9 mouse cellular contexts compared by ENCODE assay signal in the genomic region with DNA sequence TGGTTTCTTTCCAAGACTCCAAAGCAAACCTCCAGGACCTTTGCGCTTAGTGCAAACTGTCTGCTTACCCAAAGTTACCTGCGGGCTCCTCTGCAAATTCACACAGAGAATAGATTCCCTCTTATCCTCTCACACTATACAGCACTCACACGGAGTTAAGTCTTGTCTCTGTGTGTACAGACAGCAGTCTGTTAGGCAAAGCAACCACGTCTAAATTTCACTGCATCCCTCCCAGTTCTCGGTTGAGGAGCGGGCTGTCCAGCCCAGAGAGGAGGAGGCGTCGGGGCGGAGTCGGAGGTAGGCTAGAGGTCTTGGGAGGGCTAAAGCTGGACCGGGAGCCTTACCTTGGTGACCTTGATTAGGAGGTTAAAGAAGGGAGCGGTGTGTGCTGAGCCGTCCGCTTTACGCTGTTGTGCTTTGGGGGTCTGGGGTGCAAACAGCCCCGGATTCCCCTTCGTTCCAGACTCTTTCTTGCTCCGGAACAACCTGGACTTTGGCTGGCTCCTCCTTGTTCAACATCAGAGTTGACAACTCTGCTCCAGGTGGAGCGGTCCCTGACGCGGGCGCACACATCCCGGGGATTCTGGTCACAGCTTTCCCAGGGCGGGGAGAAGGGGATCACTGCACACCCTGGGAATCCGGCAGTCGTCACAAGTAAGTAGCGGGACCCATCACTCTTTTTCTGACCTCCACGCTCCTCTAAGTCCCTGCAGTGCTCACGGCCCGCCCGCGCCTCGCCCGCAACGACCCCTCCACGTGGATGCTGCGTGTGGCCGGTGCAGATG. TPM values are rescaled to one million over a fixed set of nuclear protein-coding genes. Genes with fewer than 3 reads are reported as not detected.
A peak's percentile ranks its signal among the peaks of the same experiment; 100 is the strongest.
DNase-seq lines count a peak whose midpoint lies in the region; ATAC-seq and TF ChIP-seq lines count a peak whose summit lies in the region.
"Had no signal": no experiment of that assay in that cellular context is flagged by ENCODE, and none has a peak within 500 bp of the region (broad histone marks: within the 10 kb centered on the region; RNA-seq: fewer than 3 reads in every experiment).

No protein-coding gene starts in this region.

- no peak overlapping the region for H3K9ac ChIP-seq in hindbrain, postnatal 0 days (replicated peaks; ENCODE audit: low read length)
- H3K9ac ChIP-seq in midbrain, embryonic 15.5 days: no peak overlapping the region

- intact Hi-C loops in left cerebral cortex, postnatal 25 days (cut with DNase I): no loop called here

- peaks cover 56% of the 10 kb centered on the region for H3K27me3 ChIP-seq in heart, embryonic 10.5 days (ENCODE audit: insufficient read depth, poor library complexity, severe bottlenecking)
- H3K27me3 ChIP-seq in hindbrain, postnatal 0 days (ENCODE audit: insufficient read depth, low read length): peaks cover 15% of the 10 kb centered on the region; the same call in 1 of the 2 replicates
- peaks cover 30% of the 10 kb centered on the region for H3K27me3 ChIP-seq in midbrain, embryonic 15.5 days (replicated peaks)

- ATAC-seq in hindbrain, postnatal 0 days: 0 out of 2 replicates have a peak, but pooled peaks have one; percentile 15
- ATAC-seq in midbrain, embryonic 15.5 days (replicated peaks): no peak
- no peak for ATAC-seq in frontal cortex, adult (ENCODE audit: low TSS enrichment)

- H3K27ac ChIP-seq in heart, embryonic 10.5 days: no peak overlapping the region
- no peak overlapping the region for H3K27ac ChIP-seq in hindbrain, postnatal 0 days
- no peak overlapping the region for H3K27ac ChIP-seq in midbrain, embryonic 15.5 days

- H3K9me3 ChIP-seq in heart, embryonic 10.5 days: no peaks in the 10 kb centered on the region
- H3K9me3 ChIP-seq in hindbrain, postnatal 0 days (ENCODE audit: low read length): no peaks in the 10 kb centered on the region
- H3K9me3 ChIP-seq in midbrain, embryonic 15.5 days: no peaks in the 10 kb centered on the region

- H3K4me3 ChIP-seq in heart, embryonic 10.5 days: peak overlapping the region; percentile 47
- H3K4me3 ChIP-seq in hindbrain, postnatal 0 days (ENCODE audit: low read length): peak overlapping the region; percentile 23
- peak overlapping the region; percentile 26 for H3K4me3 ChIP-seq in midbrain, embryonic 15.5 days
- H3K4me3 ChIP-seq: megakaryocyte, embryonic 14.5 days had no signal

- no peaks in the 10 kb centered on the region for H3K36me3 ChIP-seq in heart, embryonic 10.5 days
- no peaks in the 10 kb centered on the region for H3K36me3 ChIP-seq in hindbrain, postnatal 0 days (ENCODE audit: insufficient read depth, low read length)
- no peaks in the 10 kb centered on the region for H3K36me3 ChIP-seq in midbrain, embryonic 15.5 days (replicated peaks)

- H3K4me1 ChIP-seq in heart, embryonic 10.5 days: peaks cover 17% of the 10 kb centered on the region
- peaks cover 6% of the 10 kb centered on the region for H3K4me1 ChIP-seq in hindbrain, postnatal 0 days (ENCODE audit: insufficient read depth, low read length)
- peaks cover 9% of the 10 kb centered on the region for H3K4me1 ChIP-seq in midbrain, embryonic 15.5 days
- H3K4me1 ChIP-seq: megakaryocyte, embryonic 14.5 days had no signal

- no peak for TF ChIP-seq CTCF in hindbrain, postnatal 0 days (IDR thresholded peaks at IDR 0.05; ENCODE audit: low read depth)

- WGBS in heart, embryonic 10.5 days: 6% methylated on average over 38 of the region's 38 CpGs
- 8% methylated on average over 38 of the region's 38 CpGs for WGBS in hindbrain, postnatal 0 days
- WGBS in midbrain, embryonic 15.5 days: 9% methylated on average over 38 of the region's 38 CpGs

- no peak for DNase-seq in heart, embryonic 10.5 days (ENCODE audit: low spot score)
- no peak for DNase-seq in heart, postnatal 4 days
- DNase-seq in embryo, embryonic 11 days: peak; percentile 21
- DNase-seq in hindbrain, postnatal 0 days (ENCODE audit: low spot score): no peak
- no peak for DNase-seq in left cerebral cortex, postnatal 25 days (ENCODE audit: low spot score in 2 of 2)
- no peak for DNase-seq in c-Kit-positive CD71-positive TER-119-positive erythroid progenitor cells, embryonic 14.5 days (ENCODE audit: low spot score)

- peak overlapping the region; percentile 52 for H3K4me2 ChIP-seq in hindbrain, postnatal 0 days (ENCODE audit: low read depth, low read length)
- peak overlapping the region; percentile 46 for H3K4me2 ChIP-seq in midbrain, embryonic 15.5 days

RNA-seq across cellular contexts. Expression of gene Sgcg, which starts 16.3 kb away (rescaled TPM):
- polyA plus RNA-seq in heart, embryonic 10.5 days (2016; fragmentation: Nextera tagmentation; extraction: Ambion mirVana): 0.39 and 1.8 TPM in 2 replicates
- total RNA-seq in heart, postnatal 4 days (2021): 100 to 1,000 TPM; 145 to 172 TPM
- total RNA-seq in hindbrain, postnatal 0 days (2014; rRNA removed): 0.52 and 0.72 TPM in 2 replicates
- polyA plus RNA-seq in hindbrain, postnatal 0 days (2015; fragmentation: Nextera tagmentation; extraction: Ambion mirVana): 0.49 and 0.76 TPM in 2 replicates
- polyA plus RNA-seq in midbrain, embryonic 15.5 days (2015; fragmentation: Nextera tagmentation; extraction: Ambion mirVana): 0.08 and 0.19 TPM in 2 replicates
- total RNA-seq in left cerebral cortex, postnatal 25 days (2021): not detected

RNA-seq across cellular contexts. Expression of gene Arl11, which starts 34.9 kb away (rescaled TPM):
- 0.12 and 0.29 TPM in 2 replicates for polyA plus RNA-seq in heart, embryonic 10.5 days (2016; fragmentation: Nextera tagmentation; extraction: Ambion mirVana)
- under 1 TPM; 0.48 to 0.68 TPM for total RNA-seq in heart, postnatal 4 days (2021)
- 0.94 and 2.8 TPM in 2 replicates for total RNA-seq in hindbrain, postnatal 0 days (2014; rRNA removed)
- polyA plus RNA-seq in hindbrain, postnatal 0 days (2015; fragmentation: Nextera tagmentation; extraction: Ambion mirVana): 0.54 and 0.56 TPM in 2 replicates
- polyA plus RNA-seq in midbrain, embryonic 15.5 days (2015; fragmentation: Nextera tagmentation; extraction: Ambion mirVana): 0.45 and 0.48 TPM in 2 replicates
- 1 to 10 TPM in 1 of 2 experiments, under 1 TPM in 1; 0.55 to 1.3 TPM for total RNA-seq in left cerebral cortex, postnatal 25 days (2021)

Comparison
In these comparisons a context has a peak if more than half of its experiments do, and no peak if none do; other contexts are left out.
1. RNA of gene Sgcg, which starts 16.3 kb away (total RNA-seq): 145 to 172 TPM in heart, postnatal 4 days; 0.52 to 0.72 TPM in hindbrain, postnatal 0 days and not detected in left cerebral cortex, postnatal 25 days; every median in the first group is over 10 times any median in the second.
2. Peak in every context shown above with its lines, with median percentiles within 50 percentile points of each other: H3K4me3 ChIP-seq.